Mouse (Mus musculus): ENCODE results near the gene Sowahc.

The Sowahc gene

DNA sequence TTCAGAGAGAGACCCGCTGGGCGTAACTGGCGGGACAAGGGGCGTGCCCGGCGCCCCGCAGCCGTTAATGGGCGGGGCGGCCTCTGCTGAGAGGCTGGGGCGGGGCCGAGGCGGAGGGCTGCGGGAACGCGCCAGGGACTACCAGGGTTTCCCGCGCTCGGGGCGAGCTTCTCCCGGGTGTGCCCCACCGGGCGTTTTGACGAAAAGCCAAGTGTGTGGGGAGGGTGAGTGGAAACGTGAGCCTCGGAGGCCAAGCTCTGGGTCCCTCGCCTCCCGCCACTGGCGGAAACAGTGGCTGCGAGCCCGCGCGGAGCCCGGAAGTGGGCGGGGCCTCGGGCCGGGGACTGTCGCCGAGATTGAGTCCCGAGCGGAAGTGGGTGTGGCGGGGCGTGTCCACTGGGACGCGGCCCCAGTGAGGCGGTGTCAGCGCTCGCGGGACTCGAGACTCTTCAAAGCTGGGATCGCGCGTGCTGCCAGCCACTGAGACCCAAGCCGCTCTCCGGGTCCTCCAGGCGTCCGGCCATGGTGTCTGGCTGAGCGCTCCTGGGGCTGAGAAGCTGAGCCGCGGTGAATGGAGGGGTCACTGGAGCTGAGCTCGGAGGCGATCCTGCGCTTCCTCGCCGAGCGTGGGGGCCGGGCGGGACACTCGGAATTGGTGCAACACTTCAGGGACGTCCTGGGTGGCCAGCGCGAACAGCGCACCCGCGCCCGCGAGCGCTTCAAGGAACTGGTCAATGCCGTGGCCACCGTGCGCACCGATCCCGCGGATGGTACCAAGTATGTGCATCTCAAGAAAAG lies at the start of gene Sowahc, which contains the start of gene Sept10:
TSS of gene Sowahc (plus strand) at position 481 of the 798 bp plus-strand sequence.
TSS of gene Sept10 (minus strand) at position 375 of the 798 bp plus-strand sequence.
- ChIA-PET POLR2A (interaction anchor here in 3 of 4 experiments (0.6 to 3.6 kb wide), 50 partner anchors 8 to 966 kb away, joined by 3 to 18 read pairs (median 4); partner anchors contain the start of genes P4ha1 (in 3 of the 3), Anapc16 (in 2 of the 3), Ascc1 (in 2 of the 3) and Gcc2 (in 1 of the 3)), CTCF (interaction anchor here in 3 of 4 experiments (0.6 to 2.2 kb wide), 7 partner anchors 55 to 409 kb away, joined by 3 to 5 read pairs (median 4); partner anchors contain the start of gene P4ha1 (in 2 of the 3))

DNA sequence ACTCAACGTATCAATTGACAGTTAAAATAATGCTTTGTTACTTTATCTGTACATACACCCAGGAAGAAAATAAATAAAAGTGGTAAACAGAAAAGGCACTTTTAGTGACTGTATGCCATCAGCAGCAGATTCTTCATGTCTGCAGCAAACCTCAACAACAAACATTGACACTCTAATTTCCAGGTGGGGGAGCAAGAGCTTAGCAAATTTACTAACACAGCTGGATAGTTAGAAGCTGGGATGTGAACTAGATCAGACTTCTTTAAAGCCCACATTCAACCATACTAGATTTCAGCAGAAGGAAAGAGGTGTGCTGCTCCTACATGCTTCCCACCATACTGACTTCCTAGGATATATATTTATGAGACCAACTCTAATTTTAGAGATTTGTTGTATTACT lies 49.2 kb upstream of the Sowahc start:
- CTCF ChIA-PET: interaction anchor here in 1 of 4 experiments (0.9 kb wide), 1 partner anchor 120 kb away, joined by 3 read pairs; no protein-coding TSS in a partner anchor
- POLR2A ChIA-PET: interaction anchor here in 2 of 4 experiments (0.5 to 1.0 kb wide), 3 partner anchors 8 to 733 kb away, joined by 3 to 10 read pairs (median 3); partner anchors contain the start of genes Sept10 (in 1 of the 2) and Sowahc (in 1 of the 2)

GRCm38 (mm10) chr10:59179620-59180019 lies 42.1 kb upstream of the Sowahc start:
- CTCF ChIA-PET: interaction anchor here in 1 of 4 experiments (1.1 kb wide), 1 partner anchor 30 kb away, joined by 3 read pairs; no protein-coding TSS in a partner anchor
- POLR2A ChIA-PET: interaction anchor here in 1 of 4 experiments (1.9 kb wide), 1 partner anchor 42 kb away, joined by 4 read pairs; the partner anchor contains the start of genes Sept10 and Sowahc

- ChIA-PET POLR2A (no interaction called here), CTCF (no interaction called here)
These were observed 39.4 kb upstream of the Sowahc start for GRCm38 (mm10) chr10:59182306-59182705.

GRCm38 (mm10) chr10:59194891-59195290 lies 26.9 kb upstream of the Sowahc start:
- ChIA-PET CTCF (interaction anchor here in 1 of 4 experiments (0.7 kb wide), 1 partner anchor 29 kb away, joined by 4 read pairs; no protein-coding TSS in a partner anchor), POLR2A (interaction anchor here in 1 of 4 experiments (0.8 kb wide), 1 partner anchor 154 kb away, joined by 3 read pairs; no protein-coding TSS in a partner anchor)

DNA sequence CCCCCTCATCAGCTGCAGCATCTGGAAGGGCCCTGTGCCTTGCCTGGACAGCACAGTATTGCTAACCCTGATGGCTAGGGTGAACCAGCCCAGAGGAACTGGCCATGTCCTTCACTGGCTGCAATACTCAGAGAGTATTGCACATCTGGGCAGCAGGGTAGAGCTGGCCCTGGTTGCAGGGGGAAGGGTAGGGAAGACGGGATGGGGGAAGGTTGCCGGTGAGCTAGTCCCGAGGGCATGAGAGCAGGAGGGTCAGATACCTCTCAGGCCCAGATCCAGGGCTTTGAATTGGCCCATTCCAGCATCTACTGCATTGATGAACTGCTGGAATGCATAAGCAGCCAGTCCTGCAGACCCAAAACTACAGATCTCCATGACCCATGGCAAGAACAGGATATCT lies 25.0 kb upstream of the Sowahc start:
- POLR2A ChIA-PET: interaction anchor here in 3 of 4 experiments (0.6 to 1.0 kb wide), 3 partner anchors 24 to 1011 kb away, joined by 3 to 4 read pairs (median 3); partner anchors contain the start of gene Sept10 (in 1 of the 3)

DNA sequence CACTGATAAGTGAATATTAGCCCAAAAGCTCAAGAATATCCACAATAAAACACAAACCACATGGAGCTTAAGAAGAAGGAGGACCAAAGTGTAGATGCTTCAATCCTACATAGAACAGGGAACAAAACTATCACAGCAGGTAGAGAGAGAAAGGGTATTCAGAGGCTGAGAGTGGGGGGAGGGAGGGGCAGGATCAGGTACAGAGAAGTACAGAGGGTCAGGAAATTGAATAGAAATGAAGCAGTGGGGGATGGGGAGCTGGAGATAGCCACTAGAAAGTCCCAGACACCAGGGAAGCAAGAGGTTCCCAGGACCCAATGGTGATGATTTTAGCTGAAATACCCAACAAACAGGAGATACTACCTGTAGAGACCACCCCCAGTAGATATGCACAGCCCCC lies 21.7 kb upstream of the Sowahc start:
- CTCF ChIA-PET: interaction anchor here in 1 of 4 experiments (0.6 kb wide), 1 partner anchor 8 kb away, joined by 3 read pairs; no protein-coding TSS in a partner anchor
- POLR2A ChIA-PET: interaction anchor here in 1 of 4 experiments (0.8 to 2.1 kb wide), 2 partner anchors 14 to 22 kb away, joined by 3 to 11 read pairs; partner anchors contain the start of genes Sept10 and Sowahc

More for the DNA sequence above, 25.0 kb upstream of the Sowahc start:
- CTCF ChIA-PET: interaction anchor here in 1 of 4 experiments (0.7 kb wide), 1 partner anchor 9 kb away, joined by 4 read pairs; no protein-coding TSS in a partner anchor

DNA sequence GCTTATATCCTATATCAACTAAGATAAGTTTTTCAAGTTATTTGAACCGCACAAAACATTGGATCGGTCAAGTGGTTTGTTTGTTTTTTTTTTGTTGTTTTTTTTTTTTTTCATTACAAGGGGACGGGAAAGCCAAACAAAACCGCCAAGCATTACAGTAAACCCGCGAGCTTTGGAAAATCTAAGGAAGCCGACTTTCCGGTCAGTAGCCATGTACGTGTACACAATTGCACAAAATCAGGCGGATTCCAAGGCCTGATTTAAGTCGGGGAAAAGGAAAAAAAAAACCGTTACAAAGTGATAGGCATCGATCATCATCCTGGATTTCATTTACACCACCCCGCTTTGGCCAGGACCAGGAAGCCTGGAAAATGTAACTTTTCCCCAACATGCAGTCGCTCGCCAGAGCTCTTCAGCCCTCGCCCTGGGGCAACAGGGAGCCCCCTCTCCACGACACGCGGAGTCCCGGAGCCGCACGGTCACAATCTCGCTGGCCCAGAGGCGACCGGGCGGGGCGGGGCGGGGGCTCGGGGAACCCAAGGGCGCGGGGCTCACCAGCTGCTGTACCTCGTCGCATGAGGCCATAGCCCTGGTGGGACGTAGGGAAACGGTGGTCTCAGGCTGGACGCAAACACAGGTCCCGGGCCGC lies 805 bp upstream of the Sowahc start:
- POLR2A ChIA-PET: interaction anchor here in 3 of 4 experiments (0.6 to 3.6 kb wide), 37 partner anchors 9 to 895 kb away, joined by 3 to 18 read pairs (median 4); partner anchors contain the start of genes P4ha1 (in 3 of the 3), Anapc16 (in 2 of the 3) and Ascc1 (in 2 of the 3)
- CTCF ChIA-PET: interaction anchor here in 3 of 4 experiments (0.6 to 1.3 kb wide), 5 partner anchors 54 to 630 kb away, joined by 3 to 5 read pairs (median 4); no protein-coding TSS in a partner anchor

- ChIA-PET CTCF (interaction anchor here in 2 of 4 experiments (0.6 to 2.2 kb wide), 5 partner anchors 70 to 410 kb away, joined by 3 to 5 read pairs (median 4); partner anchors contain the start of gene P4ha1 (in 2 of the 2)), POLR2A (interaction anchor here in 3 of 4 experiments (0.6 to 3.6 kb wide), 45 partner anchors 7 to 967 kb away, joined by 3 to 18 read pairs (median 4); partner anchors contain the start of genes P4ha1 (in 3 of the 3), Anapc16 (in 2 of the 3), Ascc1 (in 2 of the 3) and Gcc2 (in 1 of the 3))
These were observed 733 bp downstream of the Sowahc start for GRCm38 (mm10) chr10:59222271-59223101.

- POLR2A ChIA-PET: interaction anchor here in 3 of 4 experiments (1.0 to 3.6 kb wide), 9 partner anchors 8 to 779 kb away, joined by 3 to 18 read pairs (median 7); partner anchors contain the start of genes P4ha1 (in 2 of the 3), Anapc16 (in 1 of the 3) and Ascc1 (in 1 of the 3)
These were observed 1.5 kb downstream of the Sowahc start for GRCm38 (mm10) chr10:59223301-59223700.

GRCm38 (mm10) chr10:59223890-59224289 lies 2.1 kb downstream of the Sowahc start:
- CTCF ChIA-PET: no interaction called here
- POLR2A ChIA-PET: no interaction called here

More at GRCm38 (mm10) chr10:59223301-59223700, 1.5 kb downstream of the Sowahc start:
- CTCF ChIA-PET: interaction anchor here in 1 of 4 experiments (2.2 kb wide), 1 partner anchor 100 kb away, joined by 5 read pairs; the partner anchor contains the start of gene P4ha1

DNA sequence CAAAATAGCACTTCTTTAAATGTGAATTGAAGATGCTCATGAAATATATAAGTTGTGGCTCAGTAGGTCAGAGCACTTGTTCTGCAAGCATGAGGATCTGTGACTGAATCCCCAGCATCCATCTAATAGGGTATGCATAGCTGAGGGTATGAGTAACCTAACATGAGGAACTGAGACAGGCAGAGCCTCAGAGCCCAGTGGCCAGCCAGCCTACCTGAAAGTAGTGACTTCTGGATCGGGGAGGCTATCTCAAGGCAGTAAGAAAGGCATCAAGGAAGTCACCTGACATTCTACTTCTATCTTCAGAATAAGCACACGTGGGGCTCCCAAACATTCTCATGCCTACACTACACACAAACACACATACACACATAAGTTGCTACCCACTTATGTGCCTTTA lies 3.4 kb downstream of the Sowahc start:
- POLR2A ChIA-PET: interaction anchor here in 1 of 4 experiments (0.7 kb wide), 1 partner anchor 30 kb away, joined by 3 read pairs; no protein-coding TSS in a partner anchor
- CTCF ChIA-PET: no interaction called here

DNA sequence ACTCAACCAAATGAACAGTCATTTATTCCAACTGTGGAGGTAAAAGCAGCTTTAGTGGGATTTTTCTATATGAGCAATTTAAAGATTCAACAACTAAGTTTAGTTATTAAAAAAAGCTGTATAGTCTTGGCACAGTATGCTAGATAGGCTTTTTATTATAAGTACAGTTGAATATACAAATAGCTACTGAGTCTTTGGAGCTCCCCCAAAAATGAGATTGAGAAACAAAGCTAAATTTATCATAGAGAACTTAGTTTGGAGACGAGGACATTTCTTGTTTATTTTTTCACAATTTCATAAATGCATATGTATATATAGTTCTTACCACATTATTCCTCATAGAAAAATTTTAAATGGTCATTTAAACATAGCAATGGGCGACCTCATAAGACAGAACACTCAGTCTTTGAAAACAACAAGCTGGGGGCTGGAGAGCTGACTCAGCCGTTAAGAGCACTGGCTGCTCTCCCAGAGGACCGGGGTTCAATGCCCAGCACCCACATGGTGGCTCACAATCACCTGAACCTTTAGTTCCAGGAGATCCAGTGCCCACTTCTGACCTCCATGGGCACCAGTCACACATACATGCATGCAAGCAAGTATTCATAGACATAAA lies 7.6 kb downstream of the Sowahc start:
- ChIA-PET POLR2A (interaction anchor here in 3 of 4 experiments (0.5 to 1.6 kb wide), 4 partner anchors 8 to 885 kb away, joined by 4 to 9 read pairs (median 4); partner anchors contain the start of genes Sept10 (in 2 of the 3), Sowahc (in 2 of the 3) and P4ha1 (in 1 of the 3)), CTCF (interaction anchor here in 2 of 4 experiments (0.6 to 0.7 kb wide), 2 partner anchors 81 to 300 kb away, joined by 3 to 4 read pairs; no protein-coding TSS in a partner anchor)

- CTCF ChIA-PET: no interaction called here
- POLR2A ChIA-PET: interaction anchor here in 3 of 4 experiments (0.5 to 1.7 kb wide), 3 partner anchors 13 to 137 kb away, joined by 4 to 7 read pairs (median 5); partner anchors contain the start of genes Sept10 (in 2 of the 3) and Sowahc (in 2 of the 3)
These were observed 13.5 kb downstream of the Sowahc start for GRCm38 (mm10) chr10:59235227-59235626.

DNA sequence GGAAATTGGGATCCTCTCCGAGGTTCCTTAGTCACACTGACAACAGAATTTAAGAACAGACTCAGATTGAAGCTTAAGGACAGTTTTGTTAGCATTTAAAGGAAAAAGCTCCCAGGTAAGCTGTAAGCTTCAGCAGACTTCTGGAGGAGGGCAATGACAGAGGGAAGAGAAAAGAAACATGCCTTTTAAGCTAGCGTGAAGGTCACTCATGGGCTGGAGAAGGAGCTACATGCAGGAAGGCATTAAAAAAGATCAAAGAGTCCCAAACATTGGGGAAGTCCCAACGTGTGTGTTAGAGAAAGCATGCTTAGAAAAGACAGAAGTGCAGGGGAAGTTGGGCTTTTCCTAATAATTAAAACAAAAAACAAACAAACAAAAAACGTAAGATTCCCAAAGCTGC lies 14.1 kb downstream of the Sowahc start:
- CTCF ChIA-PET: interaction anchor here in 1 of 4 experiments (0.5 kb wide), 1 partner anchor 111 kb away, joined by 3 read pairs; no protein-coding TSS in a partner anchor
- POLR2A ChIA-PET: interaction anchor here in 2 of 4 experiments (0.5 to 1.7 kb wide), 2 partner anchors 14 to 137 kb away, joined by 5 to 7 read pairs; partner anchors contain the start of genes Sept10 (in 1 of the 2) and Sowahc (in 1 of the 2)

- CTCF ChIA-PET: interaction anchor here in 1 of 4 experiments (0.6 kb wide), 1 partner anchor 18 kb away, joined by 3 read pairs; no protein-coding TSS in a partner anchor
- POLR2A ChIA-PET: interaction anchor here in 1 of 4 experiments (1.2 to 1.7 kb wide), 2 partner anchors 10 to 15 kb away, joined by 3 to 7 read pairs; partner anchors contain the start of genes Sept10 and Sowahc
These were observed 14.7 kb downstream of the Sowahc start for GRCm38 (mm10) chr10:59236486-59236885.
